Mouse (Mus musculus) naive thymus-derived CD4-positive, alpha-beta T cell, adult 2 months (primary cell): ENCODE results near the gene Phpt1.
A peak's percentile ranks its signal among the peaks of the same experiment; 100 is the strongest.

Experiments used
- DNase-seq: peaks from one replicate; pipeline ENCODE4 v3.0.0-alpha.2; 2011; ENCODE audit warnings: low read depth

The Phpt1 gene

GRCm38 (mm10) chr2:25582466-25583119 is 7.6 kb upstream of the Phpt1 start:
- peak; percentile 28 for DNase-seq

GRCm38 (mm10) chr2:25581901-25582301 is 6.9 kb upstream of the Phpt1 start:
- DNase-seq: no peak

GRCm38 (mm10) chr2:25581294-25581864 is 6.4 kb upstream of the Phpt1 start, which contains the start of gene Ajm1:
Ajm1 (minus strand) TSS chr2:25581757.
- DNase-seq: peak; percentile 88

GRCm38 (mm10) chr2:25580621-25581101 is 5.6 kb upstream of the Phpt1 start:
- no peak for DNase-seq

- peak; percentile 88 for DNase-seq
Observed at GRCm38 (mm10) chr2:25579737-25580460, 4.9 kb upstream of the Phpt1 start.

- peak; percentile 50 for DNase-seq
Observed at GRCm38 (mm10) chr2:25578796-25579736, 4.0 kb upstream of the Phpt1 start.

- DNase-seq: no peak
Observed at GRCm38 (mm10) chr2:25577951-25578795, 3.1 kb upstream of the Phpt1 start.

GRCm38 (mm10) chr2:25576965-25577891 is 2.2 kb upstream of the Phpt1 start:
- peak; percentile 66 for DNase-seq

- peak; percentile 27 for DNase-seq
Observed at GRCm38 (mm10) chr2:25576028-25576850, 1.2 kb upstream of the Phpt1 start.

GRCm38 (mm10) chr2:25575432-25576027 is 506 bp upstream of the Phpt1 start:
- DNase-seq: peak; percentile 62

- DNase-seq: no peak
Observed at GRCm38 (mm10) chr2:25574136-25574535, 888 bp downstream of the Phpt1 start.

GRCm38 (mm10) chr2:25573068-25573467 is 2.0 kb downstream of the Phpt1 start:
- no peak for DNase-seq

GRCm38 (mm10) chr2:25571221-25571620 is 3.8 kb downstream of the Phpt1 start:
- DNase-seq: no peak

- DNase-seq: no peak
Observed at GRCm38 (mm10) chr2:25569323-25569722, 5.7 kb downstream of the Phpt1 start.

- no peak for DNase-seq
Observed at GRCm38 (mm10) chr2:25568473-25569019, 6.5 kb downstream of the Phpt1 start.

GRCm38 (mm10) chr2:25566558-25566957 is 8.5 kb downstream of the Phpt1 start:
- DNase-seq: no peak

- no peak for DNase-seq
Observed at GRCm38 (mm10) chr2:25565741-25566140, 9.3 kb downstream of the Phpt1 start.

- DNase-seq: no peak
Observed at GRCm38 (mm10) chr2:25561946-25562345, 13.1 kb downstream of the Phpt1 start.
